Mouse (Mus musculus): ENCODE measurements around the gene Ttll9. TPM values are rescaled to one million over a fixed set of nuclear protein-coding genes. Genes with fewer than 3 reads are reported as not detected.

The Ttll9 gene
- polyA plus RNA-seq, 1 experiment from 2014 or later = 1.1 TPM

- WGBS = 85% methylated on average over 5 of the region's 5 CpGs
- no peaks in the 10 kb centered on the region for H3K36me3 ChIP-seq (ENCODE audit: control insufficient read depth, insufficient read depth, low read length)
- H3K9ac ChIP-seq (ENCODE audit: low read depth, low read length) = no peak overlapping the region
- no peak overlapping the region for H3K4me3 ChIP-seq (ENCODE audit: low read length)
- no peak overlapping the region for H3K27ac ChIP-seq (ENCODE audit: low read depth, low read length)
- H3K9me3 ChIP-seq (ENCODE audit: control insufficient read depth, low read length) = no peaks in the 10 kb centered on the region
- H3K4me1 ChIP-seq (ENCODE audit: control insufficient read depth, insufficient read depth, low read length) = peaks cover 4% of the 10 kb centered on the region; the same call in 1 of the 2 replicates
- no peak for ATAC-seq (ENCODE audit: low FRiP score, low TSS enrichment)
- H3K27me3 ChIP-seq (ENCODE audit: control insufficient read depth, insufficient read depth, low read length) = peaks cover 54% of the 10 kb centered on the region
- no peak overlapping the region for H3K4me2 ChIP-seq (replicated peaks; ENCODE audit: low read depth, low read length)
These were observed 13.8 kb upstream of the Ttll9 start for GRCm38 (mm10) chr2:152948438-152949020.

- H3K36me3 ChIP-seq (ENCODE audit: control insufficient read depth, insufficient read depth, low read length) = no peaks in the 10 kb centered on the region
- H3K4me1 ChIP-seq (ENCODE audit: control insufficient read depth, insufficient read depth, low read length) = peaks cover 4% of the 10 kb centered on the region; the same call in 1 of the 2 replicates
- 36% methylated on average over 11 of the region's 11 CpGs for WGBS
- H3K4me2 ChIP-seq (replicated peaks; ENCODE audit: low read depth, low read length) = peak overlapping the region; percentile 100
- no peaks in the 10 kb centered on the region for H3K9me3 ChIP-seq (ENCODE audit: control insufficient read depth, low read length)
- H3K27ac ChIP-seq (ENCODE audit: low read depth, low read length) = no peak overlapping the region
- peaks cover 34% of the 10 kb centered on the region for H3K27me3 ChIP-seq (ENCODE audit: control insufficient read depth, insufficient read depth, low read length)
- peak overlapping the region; percentile 74; the same call in 1 of the 2 replicates for H3K4me3 ChIP-seq (ENCODE audit: low read length)
- no peak overlapping the region for H3K9ac ChIP-seq (ENCODE audit: low read depth, low read length)
- ATAC-seq (ENCODE audit: low FRiP score, low TSS enrichment) = no peak
These were observed 11.8 kb upstream of the Ttll9 start for GRCm38 (mm10) chr2:152950358-152951064.

- Histone ChIP-seq H3K4me2 (replicated peaks; ENCODE audit: low read depth, low read length) (peak within 1 kb of the TSS; percentile 100), H3K27ac (ENCODE audit: low read depth, low read length) (no peak within 1 kb of the TSS), H3K27me3 (ENCODE audit: control insufficient read depth, insufficient read depth, low read length) (peaks cover 28% of the 10 kb centered on the region), H3K4me3 (ENCODE audit: low read length) (peak within 1 kb of the TSS; percentile 74), H3K36me3 (ENCODE audit: control insufficient read depth, insufficient read depth, low read length) (no peaks in the 10 kb centered on the region), H3K9me3 (ENCODE audit: control insufficient read depth, low read length) (no peaks in the 10 kb centered on the region), H3K9ac (ENCODE audit: low read depth, low read length) (peak within 1 kb of the TSS; percentile 66), H3K4me1 (ENCODE audit: control insufficient read depth, insufficient read depth, low read length) (peaks cover 4% of the 10 kb centered on the region; the same call in 1 of the 2 replicates)
- ATAC-seq (ENCODE audit: low FRiP score, low TSS enrichment) = peak; percentile 56
- under 1% methylated on average over 41 of the region's 54 CpGs for WGBS
These were observed 11.0 kb upstream of the Ttll9 start, which contains the start of gene Dusp15 for GRCm38 (mm10) chr2:152951065-152951849. Dusp15 (minus strand) TSS chr2:152951698.

- Histone ChIP-seq H3K4me2 (replicated peaks; ENCODE audit: low read depth, low read length) (peak overlapping the region; percentile 100), H3K9me3 (ENCODE audit: control insufficient read depth, low read length) (no peaks in the 10 kb centered on the region), H3K36me3 (ENCODE audit: control insufficient read depth, insufficient read depth, low read length) (no peaks in the 10 kb centered on the region), H3K27ac (ENCODE audit: low read depth, low read length) (no peak overlapping the region), H3K4me1 (ENCODE audit: control insufficient read depth, insufficient read depth, low read length) (peaks cover 4% of the 10 kb centered on the region; the same call in 1 of the 2 replicates), H3K27me3 (ENCODE audit: control insufficient read depth, insufficient read depth, low read length) (peaks cover 26% of the 10 kb centered on the region), H3K9ac (ENCODE audit: low read depth, low read length) (peak overlapping the region; percentile 66), H3K4me3 (ENCODE audit: low read length) (peak overlapping the region; percentile 74)
- 11% methylated on average over 13 of the region's 13 CpGs for WGBS
- peak; percentile 59 for ATAC-seq (ENCODE audit: low FRiP score, low TSS enrichment)
These were observed 10.2 kb upstream of the Ttll9 start for GRCm38 (mm10) chr2:152951850-152952720.

- Histone ChIP-seq H3K4me2 (replicated peaks; ENCODE audit: low read depth, low read length) (no peak overlapping the region), H3K9me3 (ENCODE audit: control insufficient read depth, low read length) (no peaks in the 10 kb centered on the region), H3K27me3 (ENCODE audit: control insufficient read depth, insufficient read depth, low read length) (no peaks in the 10 kb centered on the region; the same call in 1 of the 2 replicates), H3K4me3 (ENCODE audit: low read length) (no peak overlapping the region), H3K4me1 (ENCODE audit: control insufficient read depth, insufficient read depth, low read length) (peaks cover 3% of the 10 kb centered on the region; the same call in 1 of the 2 replicates), H3K27ac (ENCODE audit: low read depth, low read length) (no peak overlapping the region), H3K9ac (ENCODE audit: low read depth, low read length) (no peak overlapping the region), H3K36me3 (ENCODE audit: control insufficient read depth, insufficient read depth, low read length) (no peaks in the 10 kb centered on the region)
- 79% methylated on average over 3 of the region's 3 CpGs for WGBS
- no peak for ATAC-seq (ENCODE audit: low FRiP score, low TSS enrichment)
These were observed 4.2 kb upstream of the Ttll9 start for GRCm38 (mm10) chr2:152958116-152958515.

- ATAC-seq (ENCODE audit: low FRiP score, low TSS enrichment) = no peak
- H3K27ac ChIP-seq (ENCODE audit: low read depth, low read length) = no peak overlapping the region
- peaks cover 3% of the 10 kb centered on the region; the same call in 1 of the 2 replicates for H3K4me1 ChIP-seq (ENCODE audit: control insufficient read depth, insufficient read depth, low read length)
- WGBS = 70% methylated on average over 4 of the region's 4 CpGs
- no peak overlapping the region for H3K9ac ChIP-seq (ENCODE audit: low read depth, low read length)
- no peak overlapping the region for H3K4me2 ChIP-seq (replicated peaks; ENCODE audit: low read depth, low read length)
- no peak overlapping the region for H3K4me3 ChIP-seq (ENCODE audit: low read length)
- H3K27me3 ChIP-seq (ENCODE audit: control insufficient read depth, insufficient read depth, low read length) = no peaks in the 10 kb centered on the region
- H3K9me3 ChIP-seq (ENCODE audit: control insufficient read depth, low read length) = no peaks in the 10 kb centered on the region
- no peaks in the 10 kb centered on the region for H3K36me3 ChIP-seq (ENCODE audit: control insufficient read depth, insufficient read depth, low read length)
These were observed 3.3 kb downstream of the Ttll9 start for GRCm38 (mm10) chr2:152965555-152965954.

- Histone ChIP-seq H3K4me1 (ENCODE audit: control insufficient read depth, insufficient read depth, low read length) (no peaks in the 10 kb centered on the region), H3K27ac (ENCODE audit: low read depth, low read length) (no peak overlapping the region), H3K36me3 (ENCODE audit: control insufficient read depth, insufficient read depth, low read length) (no peaks in the 10 kb centered on the region), H3K27me3 (ENCODE audit: control insufficient read depth, insufficient read depth, low read length) (no peaks in the 10 kb centered on the region), H3K9me3 (ENCODE audit: control insufficient read depth, low read length) (no peaks in the 10 kb centered on the region), H3K9ac (ENCODE audit: low read depth, low read length) (no peak overlapping the region), H3K4me3 (ENCODE audit: low read length) (no peak overlapping the region), H3K4me2 (replicated peaks; ENCODE audit: low read depth, low read length) (no peak overlapping the region)
- ATAC-seq (ENCODE audit: low FRiP score, low TSS enrichment) = no peak
- WGBS = 71% methylated on average over 3 of the region's 3 CpGs
These were observed 14.7 kb downstream of the Ttll9 start for GRCm38 (mm10) chr2:152976991-152977390.

GRCm38 (mm10) chr2:152985582-152985981 is 23.3 kb downstream of the Ttll9 start:
- H3K4me3 ChIP-seq (ENCODE audit: low read length) = no peak overlapping the region
- H3K9ac ChIP-seq (ENCODE audit: low read depth, low read length) = no peak overlapping the region
- no peak for ATAC-seq (ENCODE audit: low FRiP score, low TSS enrichment)
- H3K4me1 ChIP-seq (ENCODE audit: control insufficient read depth, insufficient read depth, low read length) = no peaks in the 10 kb centered on the region
- no peaks in the 10 kb centered on the region for H3K9me3 ChIP-seq (ENCODE audit: control insufficient read depth, low read length)
- H3K4me2 ChIP-seq (replicated peaks; ENCODE audit: low read depth, low read length) = no peak overlapping the region
- H3K27me3 ChIP-seq (ENCODE audit: control insufficient read depth, insufficient read depth, low read length) = no peaks in the 10 kb centered on the region
- H3K36me3 ChIP-seq (ENCODE audit: control insufficient read depth, insufficient read depth, low read length) = no peaks in the 10 kb centered on the region
- 17% methylated on average over 1 of the region's 1 CpGs for WGBS
- no peak overlapping the region for H3K27ac ChIP-seq (ENCODE audit: low read depth, low read length)
